Comparison of ENCODE assay signal across 26 mouse cellular contexts in the genomic region with DNA sequence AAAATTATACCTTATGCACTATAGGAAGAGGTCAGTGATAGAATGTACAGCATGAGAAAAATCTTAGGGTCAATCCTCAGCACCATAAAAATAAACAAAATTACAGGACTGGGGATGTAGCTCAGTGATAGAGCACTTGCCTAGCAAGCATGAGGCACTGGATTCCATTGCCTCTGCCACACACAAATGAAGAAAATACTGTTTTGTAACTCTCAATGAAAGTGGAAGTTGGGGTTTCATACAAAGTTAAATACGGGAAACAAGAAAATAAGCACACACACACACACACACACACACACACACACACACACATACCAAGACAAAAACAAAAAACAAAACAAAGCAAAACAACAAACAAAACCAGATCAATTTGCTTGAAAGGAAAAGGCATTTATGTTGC. TPM values are rescaled to one million over a fixed set of nuclear protein-coding genes. Genes with fewer than 3 reads are reported as not detected.
DNase-seq lines count a peak whose midpoint lies in the region; ATAC-seq and TF ChIP-seq lines count a peak whose summit lies in the region.
"Had no signal": no experiment of that assay in that cellular context is flagged by ENCODE, and none has a peak within 500 bp of the region (broad histone marks: within the 10 kb centered on the region; RNA-seq: fewer than 3 reads in every experiment).

No protein-coding gene starts in this region.

- 86% methylated on average over 1 of the region's 1 CpGs for WGBS in heart, adult 2 months
- 85% methylated on average over 1 of the region's 1 CpGs for WGBS in kidney, adult 2 months

- H3K4me3 ChIP-seq in heart, adult 2 months: no peak overlapping the region
- no peak overlapping the region for H3K4me3 ChIP-seq in kidney, adult 2 months (ENCODE audit: insufficient read depth, low read depth, low read length)
- H3K4me3 ChIP-seq: embryonic facial prominence, embryonic 13.5 days; embryonic facial prominence, embryonic 15.5 days; erythroblast, embryonic 14.5 days; forebrain, embryonic 10.5 days; forebrain, embryonic 13.5 days; forebrain, embryonic 15.5 days had no signal

- no peaks in the 10 kb centered on the region for H3K4me1 ChIP-seq in heart, adult 2 months (ENCODE audit: control insufficient read depth, insufficient read depth, low read length)
- no peaks in the 10 kb centered on the region; the same call in 1 of the 2 replicates for H3K4me1 ChIP-seq in kidney, adult 2 months (ENCODE audit: control insufficient read depth, insufficient read depth, low read length)
- H3K4me1 ChIP-seq: embryonic facial prominence, embryonic 13.5 days; embryonic facial prominence, embryonic 15.5 days; forebrain, embryonic 10.5 days; forebrain, embryonic 13.5 days; forebrain, embryonic 15.5 days had no signal

- H3K9ac ChIP-seq in heart, adult 2 months (ENCODE audit: low read depth, low read length): no peak overlapping the region
- H3K9ac ChIP-seq: embryonic facial prominence, embryonic 13.5 days; embryonic facial prominence, embryonic 15.5 days; forebrain, embryonic 13.5 days; forebrain, embryonic 15.5 days; forebrain, postnatal 0 days had no signal

- H3K27ac ChIP-seq in heart, adult 2 months: no peak overlapping the region
- no peak overlapping the region for H3K27ac ChIP-seq in kidney, adult 2 months (ENCODE audit: insufficient read depth, low read depth, low read length)
- H3K27ac ChIP-seq: embryonic facial prominence, embryonic 13.5 days; embryonic facial prominence, embryonic 15.5 days; forebrain, embryonic 10.5 days; forebrain, embryonic 13.5 days; forebrain, embryonic 15.5 days had no signal

- H3K27me3 ChIP-seq in heart, adult 2 months (ENCODE audit: control insufficient read depth, insufficient read depth, low read length): no peaks in the 10 kb centered on the region
- no peaks in the 10 kb centered on the region for H3K27me3 ChIP-seq in kidney, adult 2 months (replicated peaks; ENCODE audit: control insufficient read depth, insufficient read depth, low read length)
- H3K27me3 ChIP-seq: CH12.LX; embryonic facial prominence, embryonic 13.5 days; embryonic facial prominence, embryonic 15.5 days; forebrain, embryonic 13.5 days; forebrain, embryonic 15.5 days; Patski had no signal

- TF ChIP-seq POLR2A in heart, adult 2 months (IDR thresholded peaks at IDR 0.05; ENCODE audit: insufficient read depth, low read depth, low read length): no peak
- TF ChIP-seq POLR2A in kidney, adult 2 months (IDR thresholded peaks at IDR 0.05; ENCODE audit: low read depth, low read length): no peak

- intact Hi-C loops in heart, adult 2 months (cut with DNase I): no loop called here

- ATAC-seq in megakaryocyte, adult 5-6 weeks (ENCODE audit: poor library complexity, severe bottlenecking): 0 out of 2 replicates have a peak, but pooled peaks have one; percentile 40
- ATAC-seq: activated CD4-positive, CD25-positive, alpha-beta regulatory T cell, adult 4 months; CD4-positive, CD25-positive, alpha-beta regulatory T cell, adult 4 months; forebrain, embryonic 13.5 days; forebrain, embryonic 15.5 days; forebrain, postnatal 0 days; Patski had no signal

- no peak for TF ChIP-seq EP300 in heart, adult 2 months (IDR thresholded peaks at IDR 0.05; ENCODE audit: insufficient read depth, low read depth, low read length)

- no peak for TF ChIP-seq CTCF in heart, adult 2 months (IDR thresholded peaks at IDR 0.05)
- TF ChIP-seq CTCF in kidney, adult 2 months (conservative IDR thresholded peaks at IDR 0.05; ENCODE audit: insufficient read depth, insufficient read length, low read depth, low read length): no peak

- H3K36me3 ChIP-seq in heart, adult 2 months (ENCODE audit: control insufficient read depth, insufficient read depth, low read length): no peaks in the 10 kb centered on the region
- H3K36me3 ChIP-seq in kidney, adult 2 months (ENCODE audit: control insufficient read depth, insufficient read depth, low read length): no peaks in the 10 kb centered on the region
- H3K36me3 ChIP-seq: embryonic facial prominence, embryonic 13.5 days; embryonic facial prominence, embryonic 15.5 days; forebrain, embryonic 10.5 days; forebrain, embryonic 15.5 days; G1E had no signal

- peak; percentile 5 for DNase-seq in heart, adult 11 months
- DNase-seq in heart, adult 2 months: no peak
- no peak for DNase-seq in kidney, adult 2 months
- no peak for DNase-seq in embryo, embryonic 10.5 days (ENCODE audit: low spot score)
- DNase-seq: adrenal gland, adult 8-10 months; adrenal gland, postnatal 14 days; adrenal gland, postnatal 36 days; B cell, adult 2 months; cerebellum, adult 11-12 months; cerebellum, adult 2 months; cerebellum, adult 9-10 months; cerebellum, postnatal 10 days; cerebellum, postnatal 25 days; forebrain, postnatal 0 days had no signal

- H3K79me2 ChIP-seq in heart, adult 2 months (replicated peaks; ENCODE audit: control insufficient read depth, insufficient read depth, low read length): no peaks in the 10 kb centered on the region

RNA-seq across cellular contexts. Expression of a gene that starts 10.1 kb away (rescaled TPM):
- 100 to 1,000 TPM; 129 to 146 TPM for total RNA-seq in heart, adult 2 months (2021)
- 27.9 and 46.5 TPM in 2 replicates for polyA plus RNA-seq in heart, adult 2 months (2012; rRNA removed)
- total RNA-seq in megakaryocyte, adult 5-6 weeks (2015): 0.05 TPM in 1 of 2 replicates, not detected in the other
- total RNA-seq in megakaryocyte, adult 5-6 weeks (2017): 0.16 TPM in 1 of 2 replicates, not detected in the other
- 23.0 and 23.1 TPM in 2 replicates for polyA plus RNA-seq in kidney, adult 2 months (2012; rRNA removed)
- total RNA-seq: CH12.LX had no signal
- polyA plus RNA-seq: activated CD4-positive, CD25-positive, alpha-beta regulatory T cell, adult 4 months; erythroblast, embryonic 14.5 days; G1E had no signal

Comparison
In these comparisons a context has a peak if more than half of its experiments do, and no peak if none do; other contexts are left out.
1. RNA of a gene that starts 10.1 kb away (total RNA-seq): 129 to 146 TPM in heart, adult 2 months; 0.05 to 0.16 TPM in megakaryocyte, adult 5-6 weeks; every median in the first group is over 100 times any median in the second.